Mouse (Mus musculus) embryonic facial prominence, embryonic 14.5 days (tissue): ENCODE measurements around the gene Tnpo3. TPM values are rescaled to one million over a fixed set of nuclear protein-coding genes. Genes with fewer than 3 reads are reported as not detected.

Source experiments
- ATAC-seq: fragments of 200-750 bp; cut with Nextera tagmentation; 2 replicates; pipeline ENCODE4 v1.8.0; 2017; ENCODE audit warnings: low read depth, moderate number of reproducible peaks, moderate TSS enrichment
- DNase-seq: peaks from one replicate; pipeline ENCODE4 v3.0.0-alpha.2; 2015; ENCODE audit warnings: low spot score
- H3K27ac ChIP-seq: fragments of 300-500 bp; sonication (generic); replicated peaks from 2 replicates; pipeline ENCODE4 v1.5.1; 2014; ENCODE audit warnings: low read depth, mild to moderate bottlenecking, low read length, moderate library complexity
- H3K27me3 ChIP-seq: fragments of 300-500 bp; sonication (generic); replicated peaks from 2 replicates; pipeline ENCODE4 v1.6.1; 2014; ENCODE audit warnings: low read length; ENCODE audit not compliant: control insufficient read depth, insufficient read depth
- H3K36me3 ChIP-seq: fragments of 300-500 bp; sonication (generic); 2 replicates; pipeline ENCODE4 v1.6.1; 2014; ENCODE audit warnings: low read length, mixed read lengths; ENCODE audit not compliant: control insufficient read depth, insufficient read depth
- H3K4me1 ChIP-seq: fragments of 300-500 bp; sonication (generic); 2 replicates; pipeline ENCODE4 v1.6.1; 2014; ENCODE audit warnings: antibody characterized with exemption, low read length; ENCODE audit not compliant: control insufficient read depth, insufficient read depth
- H3K4me2 ChIP-seq: fragments of 300-500 bp; sonication (generic); 2 replicates; pipeline ENCODE4 v1.6.1; 2014; ENCODE audit warnings: low read depth, mild to moderate bottlenecking, low read length, moderate library complexity, mixed read lengths
- H3K4me3 ChIP-seq: fragments of 300-500 bp; sonication (generic); 2 replicates; pipeline ENCODE4 v1.5.1; 2014; ENCODE audit warnings: low read depth, mild to moderate bottlenecking, low read length
- H3K9ac ChIP-seq: fragments of 300-500 bp; sonication (generic); 2 replicates; pipeline ENCODE4 v1.6.1; 2014; ENCODE audit warnings: low read depth, mild to moderate bottlenecking, low read length, moderate library complexity, mixed read lengths
- H3K9me3 ChIP-seq: fragments of 300-500 bp; sonication (generic); 2 replicates; pipeline ENCODE4 v1.6.1; 2016; ENCODE audit warnings: low read length; ENCODE audit not compliant: control insufficient read depth
- WGBS: fragments of 180-500 bp; shearing (Covaris S2); extraction: QIAGEN DNeasy Blood & Tissue Kit; methylation state at CpG from one replicate; pipeline ENCODE4 v1.1.7; 2014; 5-methylcytosine and 5-hydroxymethylcytosine counted together
- polyA plus RNA-seq: library from polyadenylated mRNA; unstranded; fragments of >200 nt; fragmentation: Nextera tagmentation; extraction: Ambion mirVana; gene quantifications from 2 replicates; pipeline ENCODE4 v1.2.1, GENCODE M21; 2014

Gene Tnpo3
- polyA plus RNA-seq, 1 experiment from 2014 or later, result 78.7 TPM

DNA sequence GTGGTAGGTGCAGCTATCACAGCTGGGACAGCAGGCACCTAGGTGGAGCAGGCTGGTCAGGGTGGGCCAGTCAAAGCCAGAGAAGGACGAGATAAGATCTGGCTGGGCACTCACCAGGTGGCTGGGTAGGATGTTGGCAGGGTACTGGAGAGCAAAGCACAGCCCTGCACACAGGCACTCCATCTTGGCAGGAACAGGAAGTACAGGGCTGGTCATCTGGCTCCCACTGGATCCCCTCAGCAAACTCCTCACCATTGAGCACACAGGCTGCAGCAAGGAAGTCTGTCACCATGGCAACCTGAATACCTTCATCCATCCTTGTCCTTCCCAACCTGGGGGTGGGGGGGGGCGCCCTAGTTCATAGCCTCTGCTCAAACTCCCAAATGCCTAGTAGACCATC is 111.9 kb downstream of the Tnpo3 start:
- no peak for DNase-seq
- peaks cover 19% of the 10 kb centered on the region for H3K36me3 ChIP-seq
- H3K4me3 ChIP-seq, result no peak overlapping the region
- no peaks in the 10 kb centered on the region for H3K4me1 ChIP-seq
- no peak overlapping the region for H3K9ac ChIP-seq
- no peak for ATAC-seq
- H3K27me3 ChIP-seq, result peaks cover 22% of the 10 kb centered on the region
- 17% methylated on average over 2 of the region's 2 CpGs for WGBS
- H3K9me3 ChIP-seq, result no peaks in the 10 kb centered on the region
- H3K27ac ChIP-seq, result no peak overlapping the region
- no peak overlapping the region for H3K4me2 ChIP-seq

DNA sequence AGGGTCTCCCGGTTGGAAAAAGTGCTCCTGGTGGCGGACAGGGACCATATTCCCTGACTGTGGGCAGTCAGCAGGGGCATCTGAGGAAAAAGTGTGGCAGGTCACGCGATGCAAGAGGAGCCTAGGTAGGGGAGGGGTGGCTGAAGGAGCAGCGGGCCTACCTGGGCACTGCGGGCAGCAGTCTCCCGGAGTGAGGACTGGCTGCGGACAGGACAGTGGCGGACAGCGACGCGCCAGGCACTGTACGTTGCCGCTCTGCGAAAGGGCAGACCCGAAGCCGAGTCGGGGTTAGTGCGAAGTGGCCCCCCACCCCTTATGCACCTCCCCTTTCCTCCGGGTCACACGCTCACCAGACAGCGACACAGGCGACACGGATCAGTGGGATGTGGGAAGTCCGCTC is 113.4 kb downstream of the Tnpo3 start:
- Histone ChIP-seq H3K4me3 (no peak overlapping the region), H3K9me3 (no peaks in the 10 kb centered on the region), H3K36me3 (peaks cover 22% of the 10 kb centered on the region), H3K4me1 (no peaks in the 10 kb centered on the region), H3K4me2 (no peak overlapping the region), H3K9ac (no peak overlapping the region), H3K27ac (no peak overlapping the region), H3K27me3 (peaks cover 22% of the 10 kb centered on the region)
- DNase-seq (no peak), ATAC-seq (0 out of 2 replicates have a peak, but pooled peaks have one; percentile 16)
- 24% methylated on average over 22 of the region's 25 CpGs for WGBS

DNA sequence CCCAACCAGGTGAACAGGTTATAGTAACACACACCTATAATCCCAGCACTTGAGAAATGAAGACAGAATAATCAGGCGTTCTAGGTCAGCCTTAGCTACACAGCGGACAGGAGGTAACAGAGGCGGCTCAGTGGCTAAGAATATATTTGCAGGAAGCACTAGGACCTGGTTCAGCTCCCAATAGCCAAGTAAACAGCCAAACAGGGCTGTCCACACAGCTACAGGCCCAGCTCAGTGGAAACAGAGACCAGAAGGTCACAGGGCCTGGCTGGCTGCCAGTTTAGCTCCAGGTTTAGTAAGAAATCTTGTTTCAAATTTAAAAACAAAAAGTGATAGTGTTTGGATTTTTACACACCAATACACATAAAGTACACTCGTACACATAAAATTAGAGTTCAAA is 115.6 kb downstream of the Tnpo3 start:
- H3K9ac ChIP-seq, result no peak overlapping the region
- H3K27ac ChIP-seq, result no peak overlapping the region
- no peak overlapping the region for H3K4me3 ChIP-seq
- ATAC-seq (no peak), DNase-seq (no peak)
- H3K9me3 ChIP-seq, result no peaks in the 10 kb centered on the region
- H3K27me3 ChIP-seq, result peaks cover 22% of the 10 kb centered on the region
- 77% methylated on average over 4 of the region's 4 CpGs for WGBS
- H3K36me3 ChIP-seq, result peaks cover 29% of the 10 kb centered on the region
- H3K4me1 ChIP-seq, result no peaks in the 10 kb centered on the region
- H3K4me2 ChIP-seq, result no peak overlapping the region

Other genes starting within 250 kb of the Tnpo3 start
- gene Opn1sw, start 221.4 kb downstream of the Tnpo3 start, polyA plus RNA-seq, result 0.96 and 1.3 TPM in 2 replicates
- gene Ccdc136, start 213.6 kb downstream of the Tnpo3 start, polyA plus RNA-seq, result 19.5 and 21.3 TPM in 2 replicates
- 39.2 and 39.7 TPM in 2 replicates for gene Flnc, start 176.6 kb downstream of the Tnpo3 start, polyA plus RNA-seq
- 213 and 215 TPM in 2 replicates for gene Atp6v1f, start 142.2 kb downstream of the Tnpo3 start, polyA plus RNA-seq
- gene Atp6v1fnb, start 138.4 kb downstream of the Tnpo3 start, polyA plus RNA-seq, result not detected in 2 replicates
- 18.5 and 23.7 TPM in 2 replicates for gene Kcp, start 101.9 kb downstream of the Tnpo3 start, polyA plus RNA-seq
- 5.2 and 5.9 TPM in 2 replicates for gene Irf5, start 83.3 kb downstream of the Tnpo3 start, polyA plus RNA-seq
- 3.4 and 5.0 TPM in 2 replicates for gene Tspan33, start 84.3 kb upstream of the Tnpo3 start, polyA plus RNA-seq
- 45.5 and 48.9 TPM in 2 replicates for gene Smo, start 125.6 kb upstream of the Tnpo3 start, polyA plus RNA-seq
- gene Ahcyl2, start 158.1 kb upstream of the Tnpo3 start, polyA plus RNA-seq, result 12.6 and 14.0 TPM in 2 replicates